Mouse (Mus musculus) gastrocnemius, postnatal 25 days (tissue): ENCODE data around the gene Cacna2d3. TPM values are rescaled to one million over a fixed set of nuclear protein-coding genes. Genes with fewer than 3 reads are reported as not detected.
A peak's percentile ranks its signal among the peaks of the same experiment; 100 is the strongest.

Experiments
- DNase-seq: peaks from one replicate; pipeline ENCODE4 v3.0.0; 2022
- long read RNA-seq, 2 experiments: library from polyadenylated mRNA; stranded (forward); transcript quantifications; one replicate each; pipeline ENCODE4 v2.0.0; 2021
- total RNA-seq, 2 experiments: library from RNA; stranded (reverse); gene quantifications; 1 replicate in 1 of 2; 2 replicates in 1 of 2; pipeline ENCODE4 v1.2.3; 2021

The Cacna2d3 gene
- total RNA-seq, result 1 to 10 TPM in 1 of 2 experiments, under 1 TPM in 1; 0.56 to 1.2 TPM
- long read RNA-seq, experiment 1, partial matches to known transcripts, result 0 of 28 reads
- long read RNA-seq, experiment 1, other reads (novel, unspliced or antisense), result 28 of 28 reads
- long read RNA-seq, experiment 2, partial matches to known transcripts, result 1 of 20 reads
- long read RNA-seq, experiment 2, other reads (novel, unspliced or antisense), result 19 of 20 reads

GRCm38 (mm10) chr14:29721488-29722385 lies at the start of gene Cacna2d3:
TSS of gene Cacna2d3 (minus strand) at chr14:29721864.
- peak; percentile 47 for DNase-seq

GRCm38 (mm10) chr14:29769486-29769885 lies 47.8 kb upstream of the Cacna2d3 start:
- no peak for DNase-seq

- DNase-seq, result no peak
These were observed 31.2 kb upstream of the Cacna2d3 start for GRCm38 (mm10) chr14:29752876-29753275.

- no peak for DNase-seq
These were observed 17.1 kb upstream of the Cacna2d3 start for GRCm38 (mm10) chr14:29738751-29739150.

- DNase-seq, result no peak
These were observed 8.6 kb upstream of the Cacna2d3 start for GRCm38 (mm10) chr14:29730256-29730655.

GRCm38 (mm10) chr14:29729009-29729408 lies 7.3 kb upstream of the Cacna2d3 start:
- DNase-seq, result no peak

- DNase-seq, result no peak
These were observed 5.9 kb upstream of the Cacna2d3 start for GRCm38 (mm10) chr14:29727596-29727995.

- no peak for DNase-seq
These were observed 1.6 kb upstream of the Cacna2d3 start for GRCm38 (mm10) chr14:29723267-29723666.

- DNase-seq, result no peak
These were observed 940 bp upstream of the Cacna2d3 start for GRCm38 (mm10) chr14:29722386-29723221.

GRCm38 (mm10) chr14:29721131-29721487 lies 555 bp downstream of the Cacna2d3 start:
- DNase-seq, result no peak

- DNase-seq, result no peak
These were observed 1.2 kb downstream of the Cacna2d3 start for GRCm38 (mm10) chr14:29720334-29720911.

- no peak for DNase-seq
These were observed 9.0 kb downstream of the Cacna2d3 start for GRCm38 (mm10) chr14:29712621-29713020.

- DNase-seq, result no peak
These were observed 13.9 kb downstream of the Cacna2d3 start for GRCm38 (mm10) chr14:29707561-29708335.

- DNase-seq, result no peak
These were observed 18.9 kb downstream of the Cacna2d3 start for GRCm38 (mm10) chr14:29702762-29703161.

- DNase-seq, result peak; percentile 8
These were observed 25.5 kb downstream of the Cacna2d3 start for GRCm38 (mm10) chr14:29696131-29696530.

GRCm38 (mm10) chr14:29672436-29673050 lies 49.1 kb downstream of the Cacna2d3 start:
- no peak for DNase-seq

- no peak for DNase-seq
These were observed 51.8 kb downstream of the Cacna2d3 start for GRCm38 (mm10) chr14:29669826-29670225.

GRCm38 (mm10) chr14:29657006-29657405 lies 64.7 kb downstream of the Cacna2d3 start:
- DNase-seq, result no peak

- no peak for DNase-seq
These were observed 71.1 kb downstream of the Cacna2d3 start for GRCm38 (mm10) chr14:29650591-29650990.

- DNase-seq, result no peak
These were observed 72.9 kb downstream of the Cacna2d3 start for GRCm38 (mm10) chr14:29648721-29649120.

GRCm38 (mm10) chr14:29645421-29645820 lies 76.2 kb downstream of the Cacna2d3 start:
- no peak for DNase-seq
